Mouse (Mus musculus): ENCODE results near the gene Dync1h1.

- no peak for TF ChIP-seq CTCF (IDR thresholded peaks at IDR 0.05; ENCODE audit: low read depth)
- no peak for TF ChIP-seq EP300 (IDR thresholded peaks at IDR 0.05; ENCODE audit: low read depth)
Measured at GRCm38 (mm10) chr12:110681191-110681590, 79.9 kb downstream of the Dync1h1 start.

All from liver, embryonic 14.5 days (tissue).